Mouse (Mus musculus) ES-Bruce4 (cell line): ENCODE measurements around the gene Card14. TPM values are rescaled to one million over a fixed set of nuclear protein-coding genes. Genes with fewer than 3 reads are reported as not detected.
A peak's percentile ranks its signal among the peaks of the same experiment; 100 is the strongest.
"Not testable (repeated sequence)": the region's sequence is repeated elsewhere in the genome, so short reads cannot be mapped to it uniquely, and the experiment has no call there.

Source experiments
- H3K27ac ChIP-seq: 2 replicates; pipeline ENCODE4 v1.5.1; 2012; ENCODE audit warnings: low read length, inconsistent platforms; ENCODE audit not compliant: insufficient read depth
- H3K27me3 ChIP-seq: 2 replicates; pipeline ENCODE4 v1.6.1; 2012; ENCODE audit warnings: mild to moderate bottlenecking, low read length, inconsistent platforms; ENCODE audit not compliant: control insufficient read depth, poor library complexity, insufficient read depth, severe bottlenecking
- H3K36me3 ChIP-seq: 2 replicates; pipeline ENCODE4 v1.6.1; 2012; ENCODE audit warnings: inconsistent platforms, mild to moderate bottlenecking, low read length, moderate library complexity; ENCODE audit not compliant: control insufficient read depth, poor library complexity, insufficient read depth, severe bottlenecking
- H3K4me1 ChIP-seq: one replicate; pipeline ENCODE4 v1.8.1; 2011; ENCODE audit warnings: low read length; ENCODE audit not compliant: control insufficient read depth, insufficient read depth
- H3K4me3 ChIP-seq: 2 replicates; pipeline ENCODE4 v1.5.1; 2011; ENCODE audit warnings: low read depth, mild to moderate bottlenecking, low read length
- H3K9ac ChIP-seq: 2 replicates; pipeline ENCODE4 v1.6.1; 2012; ENCODE audit warnings: low read depth, mild to moderate bottlenecking, inconsistent platforms; ENCODE audit not compliant: poor library complexity, severe bottlenecking
- H3K9me3 ChIP-seq: replicated peaks from 2 replicates; pipeline ENCODE4 v1.6.1; 2012; ENCODE audit warnings: mild to moderate bottlenecking, low read length, inconsistent platforms; ENCODE audit not compliant: control insufficient read depth, poor library complexity, insufficient read depth, severe bottlenecking
- CTCF ChIP-seq: IDR thresholded peaks from one replicate; pipeline ENCODE4 v1.8.1; 2011; ENCODE audit warnings: low read depth, low read length
- EP300 ChIP-seq: IDR thresholded peaks from 2 replicates; pipeline ENCODE4 v1.6.1; 2011; ENCODE audit warnings: low read depth, low read length; ENCODE audit not compliant: insufficient read depth
- POLR2A ChIP-seq: IDR thresholded peaks from one replicate; pipeline ENCODE4 v1.8.1; 2011; ENCODE audit warnings: low read length; ENCODE audit not compliant: insufficient read depth
- polyA plus RNA-seq: library from polyadenylated mRNA; stranded (reverse); fragments of >200 nt; gene quantifications from 2 replicates; pipeline ENCODE4 v1.2.4, GENCODE M21; 2011; ENCODE audit warnings: low read depth; ENCODE audit not compliant: missing spikeins, insufficient read depth, insufficient read length

Gene Card14
- polyA plus RNA-seq, 1 experiment: not detected

GRCm38 (mm10) chr11:119267241-119267674, 40.3 kb upstream of the Card14 start:
- peak overlapping the region; percentile 11; the same call in 1 of the 2 replicates for H3K9ac ChIP-seq
- H3K27me3 ChIP-seq: no peaks in the 10 kb centered on the region
- no peaks in the 10 kb centered on the region for H3K9me3 ChIP-seq
- no peak overlapping the region for H3K4me3 ChIP-seq
- no peaks in the 10 kb centered on the region for H3K36me3 ChIP-seq
- peaks cover 10% of the 10 kb centered on the region for H3K4me1 ChIP-seq
- no peak for TF ChIP-seq POLR2A
- no peak for TF ChIP-seq EP300
- TF ChIP-seq CTCF: no peak
- H3K27ac ChIP-seq: no peak overlapping the region

GRCm38 (mm10) chr11:119267768-119268556, 39.6 kb upstream of the Card14 start, which contains the start of gene Gaa:
Gene Gaa, plus strand, starts transcription at chr11:119267887.
- peak within 1 kb of the TSS; percentile 69 for H3K4me3 ChIP-seq
- TF ChIP-seq CTCF (peak; percentile 97), POLR2A (no peak), EP300 (peak; percentile 80)

GRCm38 (mm10) chr11:119268557-119269195, 38.9 kb upstream of the Card14 start:
- TF ChIP-seq EP300 (no peak), CTCF (no peak), POLR2A (no peak)
- H3K9me3 ChIP-seq: no peaks in the 10 kb centered on the region
- no peaks in the 10 kb centered on the region for H3K27me3 ChIP-seq
- no peaks in the 10 kb centered on the region for H3K36me3 ChIP-seq
- peaks cover 10% of the 10 kb centered on the region for H3K4me1 ChIP-seq
- peak overlapping the region; percentile 47 for H3K9ac ChIP-seq
- H3K4me3 ChIP-seq: peak overlapping the region; percentile 69
- no peak overlapping the region for H3K27ac ChIP-seq

More at GRCm38 (mm10) chr11:119267768-119268556, 39.6 kb upstream of the Card14 start, which contains the start of gene Gaa:
- H3K27me3 ChIP-seq: no peaks in the 10 kb centered on the region
- no peak within 1 kb of the TSS for H3K27ac ChIP-seq
- H3K36me3 ChIP-seq: no peaks in the 10 kb centered on the region
- H3K9me3 ChIP-seq: no peaks in the 10 kb centered on the region
- peaks cover 10% of the 10 kb centered on the region for H3K4me1 ChIP-seq
- H3K9ac ChIP-seq: peak within 1 kb of the TSS; percentile 47

GRCm38 (mm10) chr11:119272492-119272891, 35.1 kb upstream of the Card14 start:
- H3K27me3 ChIP-seq, H3K9ac ChIP-seq, H3K36me3 ChIP-seq, H3K9me3 ChIP-seq, H3K4me3 ChIP-seq, H3K4me1 ChIP-seq, H3K27ac ChIP-seq: not testable (repeated sequence)

- Histone ChIP-seq H3K36me3 (0 out of 2 replicates have a peak, but pooled peaks cover 3% of the 10 kb centered on the region), H3K9me3 (no peaks in the 10 kb centered on the region), H3K27ac (no peak overlapping the region), H3K4me1 (peaks cover 3% of the 10 kb centered on the region), H3K9ac (no peak overlapping the region), H3K4me3 (no peak overlapping the region), H3K27me3 (no peaks in the 10 kb centered on the region)
- no peak for TF ChIP-seq POLR2A
- peak; percentile 71 for TF ChIP-seq CTCF
These were observed 34.2 kb upstream of the Card14 start for GRCm38 (mm10) chr11:119273186-119273930.
